Mouse (Mus musculus) brain, embryonic 14.5 days (tissue): ENCODE data around the gene Mid1. TPM values are rescaled to one million over a fixed set of nuclear protein-coding genes. Genes with fewer than 3 reads are reported as not detected.

Experiments used
- DNase-seq: peaks from one replicate; pipeline ENCODE4 v3.0.0-alpha.2; 2011; ENCODE audit warnings: low read depth
- CTCF ChIP-seq: fragments of 200-500 bp; IDR thresholded peaks from 2 replicates; pipeline ENCODE4 v1.5.1; 2012; ENCODE audit warnings: inconsistent platforms, mild to moderate bottlenecking, moderate library complexity, borderline replicate concordance; ENCODE audit not compliant: insufficient read depth, insufficient read length; ENCODE audit errors: extremely low read depth
- POLR2A ChIP-seq: fragments of 200-500 bp; IDR thresholded peaks from 2 replicates; pipeline ENCODE4 v1.6.1; 2012; ENCODE audit warnings: mild to moderate bottlenecking, inconsistent platforms, borderline replicate concordance; ENCODE audit not compliant: poor library complexity, insufficient read depth, insufficient read length, severe bottlenecking; ENCODE audit errors: extremely low read depth
- polyA plus RNA-seq: library from polyadenylated mRNA; depleted of rRNA; stranded (reverse); fragments of >200 nt; gene quantifications from 2 replicates; pipeline ENCODE4 v1.2.3, GENCODE M21; 2012

Gene Mid1
- polyA plus RNA-seq, 1 experiment, result 23.5 TPM

- DNase-seq, result peak; percentile 54
- no peak for TF ChIP-seq CTCF
- TF ChIP-seq POLR2A, result no peak
Measured at GRCm38 (mm10) chrX:169792879-169793278, 107.9 kb downstream of the Mid1 start.

GRCm38 (mm10) chrX:169794421-169794820 lies 109.4 kb downstream of the Mid1 start:
- DNase-seq, result no peak
- TF ChIP-seq POLR2A (no peak), CTCF (no peak)

- no peak for TF ChIP-seq CTCF
- DNase-seq, result no peak
Measured at GRCm38 (mm10) chrX:169794831-169795311, 109.9 kb downstream of the Mid1 start.

DNA sequence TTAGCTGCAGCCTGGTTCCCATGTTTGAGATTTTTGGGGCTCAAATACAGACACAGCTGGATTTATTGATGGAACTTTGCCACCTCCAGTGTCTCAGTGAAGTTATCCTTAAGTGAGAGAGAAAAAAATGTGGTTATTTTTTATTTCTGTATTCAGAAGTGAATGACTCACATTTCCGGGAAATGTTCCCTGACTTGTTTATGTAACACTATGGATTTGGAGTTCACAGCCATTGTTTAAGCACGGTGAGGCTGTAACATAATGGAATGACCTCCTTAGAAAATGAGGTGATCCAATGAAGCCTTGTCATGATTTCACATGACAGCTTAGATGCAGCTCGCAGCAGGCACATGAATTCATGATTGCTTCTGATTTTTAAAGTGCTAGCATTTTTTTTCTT lies 112.1 kb downstream of the Mid1 start:
- DNase-seq, result no peak
- no peak for TF ChIP-seq POLR2A
- TF ChIP-seq CTCF, result no peak

DNA sequence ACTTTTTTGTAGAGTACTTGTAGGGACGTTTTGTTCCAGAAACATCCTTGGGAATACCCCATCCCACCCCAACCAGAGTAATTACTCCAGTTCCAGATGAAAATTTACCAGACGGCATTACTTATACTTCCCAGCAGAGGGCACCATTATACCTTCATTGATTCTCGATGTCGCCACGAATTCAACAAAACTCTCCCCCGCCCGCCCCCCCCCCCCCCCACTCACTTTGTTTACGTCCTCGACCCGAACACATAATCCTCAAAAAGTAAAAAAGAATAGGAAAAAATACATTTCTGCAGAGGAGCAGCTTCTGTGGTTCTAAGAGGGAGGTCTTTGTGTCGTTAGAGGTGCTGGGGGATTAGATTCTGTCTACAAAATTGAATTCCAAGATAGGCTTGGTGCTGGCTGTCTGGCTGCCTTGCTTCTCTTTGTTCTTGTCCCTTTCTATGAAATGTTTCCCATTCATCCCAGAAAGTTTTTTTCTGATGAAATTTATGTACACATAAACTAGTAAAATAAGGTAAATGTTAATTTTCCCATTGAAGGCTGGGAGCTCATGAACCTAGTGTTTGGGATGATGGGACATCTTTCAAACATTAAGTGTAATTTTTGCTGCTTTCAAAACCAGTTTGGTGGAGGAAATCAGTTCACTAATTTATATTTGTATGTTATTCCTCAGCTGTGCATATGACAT lies 114.1 kb downstream of the Mid1 start:
- peak; percentile 71 for DNase-seq
- no peak for TF ChIP-seq POLR2A
- TF ChIP-seq CTCF, result peak; percentile 36; the same call in 1 of the 2 replicates

DNA sequence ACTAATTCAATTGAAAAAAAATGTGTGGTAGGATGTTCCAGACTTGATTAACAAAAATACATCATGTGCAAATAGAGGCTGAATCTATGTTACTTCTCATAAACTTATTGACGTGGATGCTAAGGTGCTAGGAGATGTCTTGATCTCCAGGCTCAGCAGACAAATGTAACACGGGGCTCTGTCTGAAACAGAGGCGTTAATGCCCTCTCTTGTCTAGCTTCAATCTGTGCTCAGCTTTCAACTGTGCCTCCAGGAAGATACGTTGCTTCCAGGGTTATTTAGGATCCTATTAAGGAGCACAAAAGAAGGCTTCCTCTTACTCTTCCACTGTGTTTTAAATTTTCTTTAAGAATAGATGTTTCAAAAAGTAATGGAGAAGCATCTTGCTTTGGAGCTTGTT lies 115.2 kb downstream of the Mid1 start:
- peak; percentile 51 for DNase-seq
- no peak for TF ChIP-seq CTCF
- TF ChIP-seq POLR2A, result no peak

DNA sequence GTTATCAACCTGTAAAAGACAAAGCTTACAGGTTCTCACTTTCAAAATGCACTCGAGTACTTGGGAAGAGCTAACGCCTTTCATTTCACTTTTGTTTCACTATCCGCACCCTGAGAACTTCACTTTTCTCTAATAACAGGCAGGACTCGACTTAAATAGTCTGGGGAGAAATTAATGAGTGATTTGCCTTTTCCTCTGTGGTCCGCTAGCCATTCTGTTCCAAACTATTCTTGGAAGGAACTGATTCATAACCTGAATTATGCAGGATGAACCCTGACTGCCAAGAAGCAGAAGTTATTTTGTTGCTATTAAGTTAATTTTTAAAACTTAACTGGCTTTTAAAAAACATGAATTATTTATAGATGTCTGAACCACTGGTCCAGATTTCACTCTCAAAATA lies 120.8 kb downstream of the Mid1 start:
- no peak for DNase-seq
- TF ChIP-seq CTCF (no peak), POLR2A (no peak)

DNA sequence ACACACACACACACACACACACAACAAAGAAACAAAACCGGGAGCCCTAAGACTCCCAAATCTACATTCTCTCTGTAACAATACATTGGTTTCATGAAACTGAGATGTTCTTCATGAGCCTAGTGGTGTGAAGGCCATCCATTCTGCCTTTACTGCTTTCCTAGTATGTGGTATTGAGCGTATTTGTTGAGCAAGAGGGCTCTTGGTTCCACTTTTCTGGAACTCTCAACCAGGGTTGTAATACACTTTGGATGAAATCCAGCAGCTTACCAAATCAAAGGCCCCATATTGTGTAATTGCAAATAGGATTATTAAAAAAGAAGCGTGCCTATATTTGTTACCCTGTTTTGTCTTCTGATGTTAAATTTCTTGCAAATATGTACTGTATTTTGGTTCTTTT lies 122.7 kb downstream of the Mid1 start:
- TF ChIP-seq CTCF, result no peak
- no peak for TF ChIP-seq POLR2A
- no peak for DNase-seq

GRCm38 (mm10) chrX:169811318-169811717 lies 126.3 kb downstream of the Mid1 start:
- no peak for TF ChIP-seq CTCF
- TF ChIP-seq POLR2A, result no peak
- peak; percentile 64 for DNase-seq

DNA sequence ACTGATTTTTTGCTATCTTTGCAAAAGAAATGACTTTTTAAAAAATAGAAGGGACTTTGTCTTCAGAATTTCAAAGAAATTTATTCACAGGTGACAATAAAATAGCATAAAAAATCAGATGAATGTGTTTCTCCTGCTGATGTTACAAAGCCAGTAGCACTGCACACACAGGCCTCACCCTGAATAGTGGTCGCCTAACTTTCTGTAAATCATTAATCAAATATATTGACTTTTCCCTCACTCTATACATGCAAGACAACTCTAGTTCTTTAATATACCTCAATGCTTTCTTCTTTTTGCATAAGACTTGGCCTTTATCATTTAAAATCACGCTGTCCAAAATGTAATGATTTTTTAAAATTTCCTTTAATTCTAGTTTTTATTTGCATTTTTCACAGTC lies 126.8 kb downstream of the Mid1 start:
- DNase-seq, result no peak
- TF ChIP-seq CTCF (no peak), POLR2A (no peak)

DNA sequence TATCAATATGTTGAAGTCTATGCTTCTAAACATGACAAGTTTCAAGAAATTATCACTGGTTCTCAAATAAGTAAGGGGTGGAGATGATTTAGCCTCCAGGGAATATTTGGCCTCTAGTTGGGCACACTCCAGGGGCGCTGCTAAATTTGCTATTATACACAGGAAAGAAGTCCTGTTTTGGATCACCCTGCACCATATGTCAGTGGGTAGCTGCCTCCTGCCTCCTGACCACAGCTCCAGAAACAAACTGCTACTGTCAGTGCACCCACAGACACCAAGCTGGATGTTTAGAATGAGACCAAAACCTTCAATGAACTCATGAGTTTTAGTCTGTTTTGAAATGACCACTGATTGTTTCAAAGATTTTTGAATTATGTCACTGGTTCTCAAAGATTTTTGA lies 128.7 kb downstream of the Mid1 start:
- TF ChIP-seq CTCF, result no peak
- no peak for TF ChIP-seq POLR2A
- DNase-seq, result no peak

DNA sequence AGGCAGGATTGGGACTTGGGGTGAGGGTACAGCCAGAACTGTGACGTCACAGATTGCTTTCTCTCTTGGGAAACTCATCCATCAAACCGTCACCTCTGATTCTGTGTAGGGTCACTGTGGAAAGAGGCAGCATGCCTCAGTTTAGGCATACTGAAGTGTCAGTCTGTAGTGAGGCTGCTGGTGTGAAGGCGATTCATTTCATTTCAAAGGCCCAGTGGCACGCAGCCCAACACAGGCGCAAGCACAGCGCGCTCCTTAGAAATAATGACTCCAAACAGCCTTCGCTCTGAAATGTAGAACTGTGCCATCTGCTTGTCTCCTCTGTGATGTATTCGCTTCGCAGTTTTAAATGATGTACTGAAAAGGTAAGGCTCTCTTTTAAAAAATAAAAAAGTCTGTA lies 141.9 kb downstream of the Mid1 start:
- TF ChIP-seq CTCF (no peak), POLR2A (no peak)
- peak; percentile 90 for DNase-seq
